Mouse (Mus musculus): ENCODE results near the gene Mup15. TPM values are rescaled to one million over a fixed set of nuclear protein-coding genes. Genes with fewer than 3 reads are reported as not detected.
"Not testable (repeated sequence)": the region's sequence is repeated elsewhere in the genome, so short reads cannot be mapped to it uniquely, and the experiment has no call there.

Mup15 gene
- polyA plus RNA-seq (2014; fragmentation: Nextera tagmentation; extraction: Ambion mirVana) = not detected in 2 replicates

DNA sequence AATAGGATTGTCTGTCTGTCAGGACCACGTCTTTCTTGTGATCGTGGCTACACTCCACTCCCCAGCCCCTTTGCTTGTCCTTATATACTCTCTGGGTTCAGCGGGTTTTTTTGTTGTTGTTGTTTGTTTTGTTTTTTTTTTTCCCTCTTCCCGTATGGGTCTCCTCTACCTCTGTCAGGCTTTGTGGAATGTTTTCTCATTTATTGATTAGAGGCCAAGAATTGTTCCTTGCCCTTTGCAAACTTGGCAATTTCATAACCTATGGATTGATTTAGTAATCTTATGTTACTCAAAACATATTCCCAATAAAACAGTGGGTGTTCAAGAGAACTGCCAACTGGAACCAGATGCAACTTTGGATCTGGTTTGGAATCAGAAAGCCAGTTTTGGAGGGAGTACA is at the start of gene Mup15:
Mup15 (minus strand) TSS at position 101 of the 400 bp plus-strand sequence.
- WGBS = no CpG with 5 or more reads among the region's 4 CpGs
- H3K9me3 ChIP-seq (ENCODE audit: control insufficient read depth, low read length); H3K27me3 ChIP-seq (ENCODE audit: control insufficient read depth, insufficient read depth, low read length); DNase-seq (ENCODE audit: low spot score, missing footprints); H3K27ac ChIP-seq (ENCODE audit: low read depth, low read length); H3K4me3 ChIP-seq (ENCODE audit: low read depth, low read length); H3K9ac ChIP-seq (ENCODE audit: low read length); H3K36me3 ChIP-seq (ENCODE audit: control insufficient read depth, insufficient read depth, low read length); H3K4me2 ChIP-seq; ATAC-seq (ENCODE audit: low FRiP score); H3K4me1 ChIP-seq (ENCODE audit: control insufficient read depth, insufficient read depth, low read length): not testable (repeated sequence)

Other genes with a start within 250 kb of the Mup15 start
- not detected in 2 replicates for gene Mup13, start 211.5 kb downstream of the Mup15 start, polyA plus RNA-seq (2014; fragmentation: Nextera tagmentation; extraction: Ambion mirVana)
- not detected in 2 replicates for gene Mup14, start 135.7 kb downstream of the Mup15 start, polyA plus RNA-seq (2014; fragmentation: Nextera tagmentation; extraction: Ambion mirVana)
- not detected in 2 replicates for gene Mup16, start 79.8 kb upstream of the Mup15 start, polyA plus RNA-seq (2014; fragmentation: Nextera tagmentation; extraction: Ambion mirVana)
- not detected in 2 replicates for gene Mup17, start 156.1 kb upstream of the Mup15 start, polyA plus RNA-seq (2014; fragmentation: Nextera tagmentation; extraction: Ambion mirVana)
- not detected in 2 replicates for gene Mup18, start 234.4 kb upstream of the Mup15 start, polyA plus RNA-seq (2014; fragmentation: Nextera tagmentation; extraction: Ambion mirVana)